Mouse (Mus musculus) limb, embryonic 15.5 days (tissue): ENCODE measurements around the gene Hoxa6. TPM values are rescaled to one million over a fixed set of nuclear protein-coding genes. Genes with fewer than 3 reads are reported as not detected.

Experiments used
- ATAC-seq: fragments of 200-750 bp; cut with Nextera tagmentation; 2 replicates; pipeline ENCODE4 v1.8.0; 2017; ENCODE audit warnings: low read depth, moderate TSS enrichment; ENCODE audit not compliant: insufficient number of reproducible peaks, low FRiP score, low TSS enrichment
- H3K27ac ChIP-seq: fragments of 300-500 bp; sonication (generic); 2 replicates; pipeline ENCODE4 v1.5.1; 2015; ENCODE audit warnings: moderate library complexity, mild to moderate bottlenecking, inconsistent platforms
- H3K27me3 ChIP-seq: fragments of 300-500 bp; sonication (generic); 2 replicates; pipeline ENCODE4 v1.6.1; 2015; ENCODE audit warnings: inconsistent platforms
- H3K36me3 ChIP-seq: fragments of 300-500 bp; sonication (generic); 2 replicates; pipeline ENCODE4 v1.6.1; 2015; ENCODE audit warnings: inconsistent platforms
- H3K4me1 ChIP-seq: fragments of 300-500 bp; sonication (generic); 2 replicates; pipeline ENCODE4 v1.6.1; 2015; ENCODE audit warnings: inconsistent platforms
- H3K4me2 ChIP-seq: fragments of 300-500 bp; sonication (generic); 2 replicates; pipeline ENCODE4 v1.6.1; 2015; ENCODE audit warnings: mild to moderate bottlenecking, inconsistent platforms
- H3K4me3 ChIP-seq: fragments of 300-500 bp; sonication (generic); 2 replicates; pipeline ENCODE4 v1.5.1; 2015; ENCODE audit warnings: mild to moderate bottlenecking, inconsistent platforms
- H3K9ac ChIP-seq: fragments of 300-500 bp; sonication (generic); 2 replicates; pipeline ENCODE4 v1.6.1; 2015; ENCODE audit warnings: inconsistent platforms
- H3K9me3 ChIP-seq: fragments of 300-500 bp; sonication (generic); 2 replicates; pipeline ENCODE4 v1.6.1; 2016; ENCODE audit warnings: inconsistent platforms
- WGBS: fragments of 180-500 bp; shearing (Covaris S2); methylation state at CpG from one replicate; pipeline ENCODE4 v1.1.7; 2015; 5-methylcytosine and 5-hydroxymethylcytosine counted together
- polyA plus RNA-seq: library from polyadenylated mRNA; unstranded; fragments of >200 nt; fragmentation: Nextera tagmentation; extraction: Ambion mirVana; gene quantifications from 2 replicates; pipeline ENCODE4 v1.2.1, GENCODE M21; 2015

Hoxa6 gene
- polyA plus RNA-seq, 1 experiment from 2014 or later: 1.1 TPM

DNA sequence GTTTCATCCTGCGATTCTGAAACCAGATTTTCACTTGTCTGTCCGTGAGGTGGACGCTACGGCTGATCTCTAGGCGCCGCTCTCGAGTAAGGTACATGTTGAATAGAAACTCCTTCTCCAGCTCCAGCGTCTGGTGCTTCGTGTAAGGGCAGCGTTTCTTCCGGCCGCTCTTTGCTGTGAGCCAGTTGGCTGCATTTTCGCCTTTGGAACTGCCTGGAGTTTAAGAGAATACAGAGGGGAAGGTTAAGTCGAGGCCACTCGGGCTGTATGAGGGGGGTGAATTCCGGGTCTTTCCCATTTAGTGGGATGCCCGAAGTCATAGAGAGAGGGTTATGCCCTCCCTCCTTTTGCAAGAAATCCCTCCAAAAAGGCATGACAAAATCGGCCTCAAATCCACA lies 24.0 kb upstream of the Hoxa6 start:
- peak overlapping the region; percentile 59 for H3K4me3 ChIP-seq
- no peaks in the 10 kb centered on the region; the same call in 1 of the 2 replicates for H3K27me3 ChIP-seq
- ATAC-seq: no peak
- under 1% methylated on average over 18 of the region's 18 CpGs for WGBS
- H3K4me1 ChIP-seq: peaks cover 30% of the 10 kb centered on the region
- no peaks in the 10 kb centered on the region for H3K9me3 ChIP-seq
- H3K27ac ChIP-seq: peak overlapping the region; percentile 96
- peak overlapping the region; percentile 85 for H3K9ac ChIP-seq
- H3K4me2 ChIP-seq: peak overlapping the region; percentile 67
- no peaks in the 10 kb centered on the region for H3K36me3 ChIP-seq

DNA sequence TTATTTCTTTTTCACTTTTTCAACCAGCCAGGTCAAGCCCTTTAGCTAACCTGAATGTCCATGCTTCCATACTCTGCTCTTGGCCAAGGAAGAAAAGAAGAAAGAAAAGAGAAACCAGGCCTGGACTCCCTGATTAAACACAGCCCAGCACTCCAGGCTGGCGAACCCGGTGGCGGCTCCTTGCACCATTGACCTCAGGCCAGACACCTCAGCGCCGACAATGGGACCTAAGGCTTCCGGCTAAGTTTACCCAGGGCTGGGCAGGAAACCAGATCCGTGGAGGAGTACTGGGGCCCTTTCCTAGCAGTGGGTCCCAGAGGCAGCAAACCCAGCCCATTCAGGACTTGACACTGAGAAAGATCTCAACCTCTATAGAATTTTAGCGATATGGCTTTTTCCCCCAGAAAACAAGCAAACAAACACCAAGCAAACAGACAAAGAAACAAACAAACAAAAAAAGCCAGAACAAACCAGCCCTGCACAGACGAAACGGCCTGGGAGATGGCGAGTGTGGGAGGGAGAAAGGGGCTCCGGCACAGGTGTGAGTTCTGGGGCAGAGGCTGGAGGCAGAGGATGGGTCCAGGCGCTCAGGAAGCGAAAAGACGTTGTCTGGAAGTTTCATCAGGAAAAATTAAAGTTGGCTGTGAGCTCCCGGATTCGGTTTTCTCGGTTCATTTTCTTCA lies 23.5 kb upstream of the Hoxa6 start:
- no peaks in the 10 kb centered on the region; the same call in 1 of the 2 replicates for H3K27me3 ChIP-seq
- no peaks in the 10 kb centered on the region for H3K9me3 ChIP-seq
- WGBS: 2% methylated on average over 18 of the region's 18 CpGs
- H3K4me2 ChIP-seq: peak overlapping the region; percentile 67
- H3K27ac ChIP-seq: peak overlapping the region; percentile 96
- H3K4me3 ChIP-seq: peak overlapping the region; percentile 59
- ATAC-seq: no peak
- peak overlapping the region; percentile 85 for H3K9ac ChIP-seq
- H3K36me3 ChIP-seq: no peaks in the 10 kb centered on the region
- peaks cover 30% of the 10 kb centered on the region for H3K4me1 ChIP-seq

DNA sequence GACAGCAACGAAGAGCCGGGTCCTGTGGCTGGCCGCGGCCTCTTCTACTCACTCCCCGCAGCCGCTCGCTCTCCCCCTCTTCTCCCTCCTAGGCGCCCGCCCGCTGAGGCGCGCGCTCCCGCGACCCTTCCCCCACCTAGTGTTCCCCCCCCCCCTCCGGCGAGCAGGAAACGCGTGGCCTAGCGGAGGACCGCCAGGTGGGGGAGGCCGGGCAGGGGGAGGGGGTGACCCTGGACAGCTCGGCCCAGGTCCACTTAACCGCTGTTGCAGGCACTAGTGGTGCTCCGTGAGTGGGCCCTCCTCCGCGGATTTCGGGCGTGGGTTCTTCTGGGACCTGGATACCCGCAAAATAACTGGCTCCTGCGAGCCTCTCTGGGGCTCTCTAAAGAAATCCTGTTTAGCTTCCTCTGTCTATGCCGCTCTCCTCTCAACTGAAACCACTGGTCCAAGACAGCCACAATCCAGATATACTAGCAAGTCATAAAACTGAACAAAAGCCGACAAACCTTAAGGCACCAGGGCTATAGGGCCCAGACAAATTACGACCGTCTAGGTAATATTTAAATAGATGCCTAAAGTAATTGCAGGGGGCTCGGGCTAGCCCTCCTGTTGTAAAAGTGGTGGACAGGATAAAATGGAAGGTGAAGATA lies 22.1 kb upstream of the Hoxa6 start, which contains the start of gene Hoxa9:
TSS of gene Hoxa9 (minus strand) at position 574 of the 650 bp plus-strand sequence.
- H3K9me3 ChIP-seq: no peaks in the 10 kb centered on the region
- H3K27ac ChIP-seq: peak within 1 kb of the TSS; percentile 96
- no peaks in the 10 kb centered on the region for H3K27me3 ChIP-seq
- peaks cover 20% of the 10 kb centered on the region for H3K4me1 ChIP-seq
- no peaks in the 10 kb centered on the region for H3K36me3 ChIP-seq
- peak within 1 kb of the TSS; percentile 67 for H3K4me2 ChIP-seq
- H3K4me3 ChIP-seq: peak within 1 kb of the TSS; percentile 59
- peak; percentile 42 for ATAC-seq
- peak within 1 kb of the TSS; percentile 85 for H3K9ac ChIP-seq
- WGBS: under 1% methylated on average over 20 of the region's 36 CpGs

DNA sequence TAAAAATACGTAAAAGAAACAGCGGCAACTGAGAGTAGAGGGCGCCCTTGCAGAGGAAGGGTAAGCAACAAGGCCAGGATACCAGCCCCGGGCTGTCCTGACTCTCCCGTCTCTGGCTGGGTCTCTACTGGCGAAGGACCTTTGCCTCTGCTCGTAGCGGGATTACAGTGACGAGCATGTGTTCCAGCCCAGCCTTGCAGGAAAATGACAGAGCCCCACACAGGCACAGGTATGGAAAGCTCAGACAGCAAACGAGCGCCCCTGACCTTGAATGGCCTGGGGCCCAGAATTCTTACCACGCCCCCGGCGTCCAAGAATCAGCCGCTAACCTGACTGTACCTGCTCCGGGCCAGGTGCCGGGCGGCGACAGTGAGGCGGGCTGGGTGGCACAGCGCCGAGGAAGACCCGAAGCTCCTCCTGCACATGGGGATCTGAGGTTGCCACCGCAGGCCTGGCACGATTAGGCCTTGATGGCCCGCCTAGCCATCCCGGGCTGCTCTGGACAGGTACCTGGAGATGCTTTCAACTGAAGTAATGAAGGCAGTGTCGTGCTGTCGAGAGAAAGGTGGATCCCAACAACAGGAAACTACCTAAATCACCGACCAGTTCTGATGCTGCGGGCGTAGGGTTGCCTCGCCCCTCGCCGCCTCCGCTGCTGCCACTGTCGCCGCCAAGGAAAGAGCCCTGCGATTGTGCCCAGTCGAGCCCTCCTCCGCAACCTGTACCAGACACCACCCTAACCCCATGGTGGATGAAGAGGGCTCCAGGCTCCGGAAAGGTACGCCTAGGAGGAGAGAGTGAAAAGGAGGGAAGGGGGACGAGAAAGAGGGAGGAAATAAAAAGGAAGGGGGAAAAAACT lies 21.3 kb upstream of the Hoxa6 start:
- Histone ChIP-seq H3K9me3 (no peaks in the 10 kb centered on the region), H3K27me3 (no peaks in the 10 kb centered on the region), H3K4me1 (peaks cover 12% of the 10 kb centered on the region), H3K4me3 (peak overlapping the region; percentile 51), H3K4me2 (peak overlapping the region; percentile 65), H3K36me3 (no peaks in the 10 kb centered on the region), H3K9ac (peak overlapping the region; percentile 80), H3K27ac (peak overlapping the region; percentile 93)
- ATAC-seq: no peak
- 1% methylated on average over 44 of the region's 44 CpGs for WGBS

DNA sequence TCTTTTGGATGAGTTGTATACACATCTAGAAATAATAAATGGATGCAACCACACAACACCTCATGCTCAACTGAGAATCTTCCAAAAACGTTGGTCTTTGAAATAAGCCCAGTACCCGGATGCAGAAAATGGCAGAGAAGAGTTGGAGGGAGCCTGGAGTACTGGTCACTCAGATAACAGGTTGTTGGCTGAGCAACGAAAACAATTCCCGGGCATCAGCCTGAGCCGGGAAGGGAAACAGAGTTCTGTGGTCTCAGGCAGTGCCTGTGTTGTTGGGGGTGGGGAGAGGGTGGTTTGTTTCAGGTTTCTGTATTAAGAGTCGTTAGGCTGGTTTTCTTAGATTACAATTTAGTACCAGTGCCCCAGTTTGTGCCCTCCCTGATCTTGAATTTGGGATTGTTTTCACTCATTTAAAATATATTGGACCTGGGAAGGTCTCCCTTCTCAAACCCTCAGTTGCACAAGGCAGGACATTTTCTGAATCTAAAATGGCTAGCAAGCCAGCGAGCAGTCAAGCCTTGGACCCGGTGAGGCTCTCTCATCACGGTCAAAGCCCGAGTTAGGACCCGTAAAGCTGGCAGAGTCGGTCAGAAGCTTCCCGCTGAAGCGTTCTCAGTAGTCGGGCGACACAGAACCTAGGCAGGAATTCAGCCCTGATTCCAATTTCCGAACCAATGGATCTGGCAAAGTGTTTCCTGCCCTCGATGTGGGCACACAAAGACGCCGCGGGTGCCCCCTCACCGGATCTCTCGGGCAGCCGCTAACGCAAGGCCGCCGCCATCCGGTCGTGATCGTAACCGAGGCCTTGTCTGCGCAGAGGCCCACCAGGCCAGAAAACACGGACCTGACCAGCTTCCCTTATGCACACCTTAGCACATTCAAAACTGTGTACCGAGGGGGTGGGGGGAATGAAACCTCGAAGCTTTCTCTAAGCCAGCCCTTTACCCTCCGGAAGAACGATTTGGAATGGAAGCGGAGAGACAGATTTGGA lies 20.2 kb upstream of the Hoxa6 start:
- WGBS: under 1% methylated on average over 38 of the region's 38 CpGs
- peak overlapping the region; percentile 80 for H3K9ac ChIP-seq

DNA sequence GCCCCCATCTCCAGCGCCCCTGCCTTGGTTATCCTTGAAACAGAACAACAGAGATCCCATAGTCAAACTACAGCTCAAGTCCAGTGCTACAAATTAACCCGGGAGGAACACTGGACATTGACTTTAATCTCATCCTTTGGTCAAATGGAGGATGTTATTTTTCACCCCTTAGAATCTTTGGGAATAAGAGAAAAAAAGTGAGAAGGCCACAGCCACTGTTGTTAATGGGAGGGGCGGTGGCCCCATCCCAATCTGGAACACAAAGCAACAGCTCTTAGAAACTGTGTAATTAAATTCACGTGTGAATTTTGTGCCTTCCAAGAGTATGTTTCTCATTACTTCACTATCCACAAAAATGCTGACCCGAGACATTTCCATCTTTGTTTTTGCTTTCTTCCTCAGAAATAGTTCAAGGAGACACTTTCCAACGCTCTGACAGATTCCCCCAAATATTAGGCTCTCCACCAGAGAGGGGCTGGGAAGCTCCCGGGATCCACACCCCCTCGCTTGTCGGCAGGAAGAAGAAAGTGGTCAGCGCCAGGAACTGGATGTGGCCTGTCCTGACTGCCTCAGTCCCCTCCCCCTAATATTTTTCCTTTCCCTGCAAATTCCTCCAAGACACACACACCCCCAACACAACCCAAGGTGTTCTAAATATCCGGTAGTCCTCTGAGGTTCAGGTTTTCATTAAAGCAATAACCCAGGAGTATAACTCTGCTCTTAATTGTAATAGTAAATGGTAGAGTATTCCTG lies 19.1 kb upstream of the Hoxa6 start:
- Histone ChIP-seq H3K27ac (peak overlapping the region; percentile 95), H3K9ac (peak overlapping the region; percentile 83), H3K4me3 (peak overlapping the region; percentile 68), H3K4me2 (peak overlapping the region; percentile 86), H3K27me3 (no peaks in the 10 kb centered on the region), H3K36me3 (no peaks in the 10 kb centered on the region), H3K9me3 (no peaks in the 10 kb centered on the region), H3K4me1 (peaks cover 11% of the 10 kb centered on the region)
- 6% methylated on average over 11 of the region's 11 CpGs for WGBS
- no peak for ATAC-seq

More for the DNA sequence above, 20.2 kb upstream of the Hoxa6 start:
- peak overlapping the region; percentile 93 for H3K27ac ChIP-seq
- no peaks in the 10 kb centered on the region for H3K36me3 ChIP-seq
- peaks cover 11% of the 10 kb centered on the region for H3K4me1 ChIP-seq
- H3K4me2 ChIP-seq: peak overlapping the region; percentile 65
- no peak for ATAC-seq
- H3K27me3 ChIP-seq: no peaks in the 10 kb centered on the region
- H3K4me3 ChIP-seq: peak overlapping the region; percentile 51
- H3K9me3 ChIP-seq: no peaks in the 10 kb centered on the region

DNA sequence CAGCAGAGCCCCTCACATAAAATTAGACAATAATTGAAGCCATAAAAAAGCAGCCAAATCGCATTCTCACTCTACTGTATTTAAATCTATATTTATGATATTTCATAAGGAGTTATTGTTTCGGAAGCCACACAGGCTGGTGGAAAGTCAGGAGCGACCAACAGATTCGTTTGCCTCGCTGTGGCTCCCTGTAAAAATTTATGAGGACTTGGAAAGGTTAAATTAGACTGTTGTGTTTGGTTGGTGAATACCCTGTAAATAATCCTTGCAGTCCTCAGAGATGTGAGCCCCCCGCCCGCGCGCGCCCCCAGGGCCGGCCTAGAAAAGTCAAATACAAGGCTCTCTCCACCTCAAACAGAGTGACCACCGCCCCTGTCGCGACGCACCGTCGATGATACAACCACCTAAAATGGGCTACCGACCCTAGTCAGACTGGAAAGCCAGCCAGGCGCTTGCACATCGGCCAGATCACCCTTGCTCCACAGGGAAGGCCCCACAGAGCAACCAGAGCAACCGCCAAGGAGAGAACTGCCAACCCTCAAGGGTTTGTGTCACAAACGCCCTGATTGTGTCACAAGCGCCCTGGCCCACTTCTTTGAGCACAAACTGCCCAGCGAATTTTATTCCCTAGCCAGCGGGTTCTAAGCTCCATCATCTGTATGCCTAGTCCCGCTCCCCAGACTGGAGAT lies 18.2 kb upstream of the Hoxa6 start:
- peak overlapping the region; percentile 95 for H3K27ac ChIP-seq
- no peaks in the 10 kb centered on the region for H3K27me3 ChIP-seq
- no peaks in the 10 kb centered on the region for H3K36me3 ChIP-seq
- H3K4me1 ChIP-seq: peaks cover 18% of the 10 kb centered on the region
- H3K9me3 ChIP-seq: no peaks in the 10 kb centered on the region
- ATAC-seq: no peak
- H3K9ac ChIP-seq: peak overlapping the region; percentile 83
- H3K4me3 ChIP-seq: peak overlapping the region; percentile 68
- peak overlapping the region; percentile 86 for H3K4me2 ChIP-seq
- WGBS: 4% methylated on average over 26 of the region's 26 CpGs

DNA sequence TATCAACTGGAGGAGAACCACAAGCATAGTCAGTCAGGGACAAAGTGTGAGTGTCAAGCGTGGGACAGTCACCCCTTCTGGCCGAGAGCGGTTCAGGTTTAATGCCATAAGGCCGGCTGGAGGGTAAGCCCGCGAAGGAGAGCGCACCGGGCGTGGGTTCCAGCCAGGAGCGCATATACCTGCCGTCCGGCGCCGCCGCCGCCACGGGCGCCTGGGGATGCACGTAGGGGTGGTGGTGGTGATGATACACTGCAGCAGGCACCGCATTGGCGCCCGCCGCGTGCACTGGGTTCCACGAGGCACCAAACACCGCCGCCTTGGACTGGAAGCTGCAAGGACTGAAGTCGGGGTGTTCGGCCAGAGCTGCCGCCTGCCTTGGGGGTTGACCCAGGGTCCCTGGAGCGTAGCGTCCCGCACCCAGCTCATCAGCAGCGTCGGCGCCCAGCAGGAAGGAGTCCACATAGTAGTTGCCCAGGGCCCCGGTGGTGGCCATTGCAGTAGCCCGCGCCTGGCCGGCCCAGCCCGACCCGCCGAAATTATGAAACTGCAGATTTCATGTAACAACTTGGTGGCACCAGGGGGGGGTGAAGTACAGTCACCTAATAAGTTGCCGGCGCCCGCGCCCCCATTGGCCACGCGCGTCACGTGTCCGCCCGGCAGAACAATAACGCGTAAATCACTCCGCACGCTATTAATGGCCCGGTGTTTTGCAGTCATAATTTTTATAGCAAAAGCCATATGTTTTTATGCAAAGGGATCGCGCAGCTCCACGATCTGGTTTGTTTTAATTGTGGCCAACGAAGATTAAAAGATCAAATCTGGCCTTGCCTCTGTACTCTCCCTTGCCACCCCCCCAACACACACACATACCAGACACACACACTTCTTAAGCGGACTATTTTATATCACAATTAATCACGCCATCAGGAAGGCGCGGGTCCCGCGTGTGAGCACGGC lies 17.4 kb upstream of the Hoxa6 start:
- no peaks in the 10 kb centered on the region for H3K27me3 ChIP-seq
- peak; percentile 55 for ATAC-seq
- H3K9me3 ChIP-seq: no peaks in the 10 kb centered on the region
- H3K9ac ChIP-seq: peak overlapping the region; percentile 83
- peak overlapping the region; percentile 68 for H3K4me3 ChIP-seq
- H3K27ac ChIP-seq: peak overlapping the region; percentile 95
- peaks cover 24% of the 10 kb centered on the region for H3K4me1 ChIP-seq
- no peaks in the 10 kb centered on the region for H3K36me3 ChIP-seq
- WGBS: 1% methylated on average over 69 of the region's 69 CpGs
- peak overlapping the region; percentile 86 for H3K4me2 ChIP-seq

DNA sequence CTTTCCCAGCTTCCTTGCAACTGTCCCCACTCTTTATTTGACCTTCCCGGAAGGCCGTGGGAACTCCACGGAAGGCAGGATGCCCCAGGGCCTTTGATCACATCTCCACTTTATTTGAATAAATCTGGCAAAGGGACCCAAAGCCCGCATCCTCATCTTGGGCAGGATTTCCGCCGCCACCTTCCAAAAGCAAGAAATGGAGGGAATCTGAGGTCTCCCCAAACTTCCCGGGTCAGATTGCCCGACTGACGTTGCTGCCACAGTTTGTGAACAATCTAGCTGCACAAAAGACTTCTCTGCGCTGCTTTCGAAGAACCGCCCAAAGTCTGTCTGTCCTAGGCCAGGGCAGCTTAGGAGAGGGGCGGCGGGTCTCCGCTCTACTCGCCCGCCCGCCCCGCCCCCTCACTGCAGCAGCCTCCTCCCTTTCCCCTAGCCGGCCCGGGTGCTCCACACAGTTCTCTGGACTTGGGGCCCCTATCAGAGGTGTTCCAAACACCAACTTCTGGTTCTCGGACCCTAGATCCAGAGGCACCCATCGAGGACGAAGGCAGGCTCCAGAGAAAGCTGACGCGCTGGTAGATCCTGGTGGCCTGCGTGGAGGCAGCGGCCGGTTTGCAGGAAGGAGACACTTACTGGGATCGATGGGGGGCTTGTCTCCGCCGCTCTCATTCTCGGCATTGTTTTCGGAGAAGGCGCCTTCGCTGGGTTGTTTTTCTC lies 16.5 kb upstream of the Hoxa6 start:
- no peaks in the 10 kb centered on the region for H3K9me3 ChIP-seq
- no peaks in the 10 kb centered on the region for H3K36me3 ChIP-seq
- H3K9ac ChIP-seq: peak overlapping the region; percentile 83
- peaks cover 27% of the 10 kb centered on the region for H3K4me1 ChIP-seq
- H3K4me2 ChIP-seq: peak overlapping the region; percentile 86
- H3K4me3 ChIP-seq: peak overlapping the region; percentile 68
- 1% methylated on average over 34 of the region's 36 CpGs for WGBS
- H3K27ac ChIP-seq: peak overlapping the region; percentile 95
- H3K27me3 ChIP-seq: peaks cover under 1% of the 10 kb centered on the region; the same call in 1 of the 2 replicates
- ATAC-seq: no peak
